Mouse (Mus musculus): ENCODE measurements around the gene Mgst3.

Gene Mgst3

DNA sequence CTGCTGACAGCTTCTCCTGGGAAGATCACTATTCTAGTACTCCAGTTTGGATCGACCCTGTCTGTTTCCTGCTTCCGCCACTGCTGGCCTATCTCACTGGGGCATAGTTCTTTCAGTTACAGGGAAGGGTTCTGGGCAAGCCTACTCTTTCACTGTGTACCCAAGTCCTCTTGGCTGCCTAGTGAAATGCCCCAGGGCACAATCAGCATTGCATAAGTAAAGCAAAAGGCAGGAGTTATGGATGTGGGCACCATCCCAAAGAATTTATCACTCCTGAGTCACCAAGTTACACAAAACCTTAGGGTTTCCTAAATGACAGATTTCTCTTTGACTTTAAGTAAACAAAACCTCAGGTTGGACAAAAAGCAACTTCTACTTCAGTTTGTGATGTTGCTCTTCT is 6.3 kb downstream of the Mgst3 start:
- peak; percentile 61 for DNase-seq

DNA sequence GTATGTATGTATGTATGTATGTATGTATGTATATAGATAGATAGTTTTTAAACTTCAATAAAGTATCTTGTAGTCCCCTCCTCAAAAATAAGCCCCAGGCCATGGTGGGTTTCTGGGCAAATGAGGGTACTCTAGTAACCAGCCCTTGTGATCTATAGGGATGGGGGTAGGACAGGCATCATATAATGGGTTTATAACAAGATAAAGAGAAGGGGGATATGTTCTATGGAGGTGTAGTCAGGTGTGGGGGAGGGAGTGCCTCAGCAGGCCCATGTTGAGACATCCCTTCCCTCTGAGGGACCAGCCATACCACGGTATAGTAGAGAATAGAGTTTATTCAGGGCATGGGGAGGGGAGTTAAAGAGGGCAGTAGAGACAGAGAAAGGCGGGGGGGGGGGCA is 7.2 kb downstream of the Mgst3 start:
- DNase-seq = no peak

DNA sequence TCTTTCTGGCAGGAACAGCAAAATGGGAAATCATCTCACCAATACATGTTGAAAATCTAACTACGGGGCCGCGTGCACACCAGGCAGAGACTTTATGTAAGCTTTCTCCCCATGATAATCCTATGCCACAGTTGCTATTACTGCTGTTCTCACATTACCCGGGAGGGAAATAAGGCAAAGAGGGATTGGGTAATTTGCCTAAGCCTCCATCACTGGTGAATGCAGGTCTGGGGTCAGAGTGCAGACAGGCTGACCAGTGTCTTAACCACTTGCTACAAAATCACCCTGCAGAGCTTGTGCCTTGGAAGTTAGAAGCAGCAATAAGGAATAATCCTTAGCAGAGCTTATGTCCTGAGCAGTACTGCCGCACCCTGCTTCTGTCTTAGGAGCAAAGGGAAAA is 8.0 kb downstream of the Mgst3 start:
- DNase-seq = no peak

- no peak for DNase-seq
Measured at GRCm38 (mm10) chr1:167385211-167385610, 8.4 kb downstream of the Mgst3 start.

GRCm38 (mm10) chr1:167384156-167384555 is 9.5 kb downstream of the Mgst3 start:
- DNase-seq = no peak

GRCm38 (mm10) chr1:167383178-167383577 is 10.5 kb downstream of the Mgst3 start:
- no peak for DNase-seq

- DNase-seq = no peak
Measured at GRCm38 (mm10) chr1:167382763-167383162, 10.9 kb downstream of the Mgst3 start.

DNA sequence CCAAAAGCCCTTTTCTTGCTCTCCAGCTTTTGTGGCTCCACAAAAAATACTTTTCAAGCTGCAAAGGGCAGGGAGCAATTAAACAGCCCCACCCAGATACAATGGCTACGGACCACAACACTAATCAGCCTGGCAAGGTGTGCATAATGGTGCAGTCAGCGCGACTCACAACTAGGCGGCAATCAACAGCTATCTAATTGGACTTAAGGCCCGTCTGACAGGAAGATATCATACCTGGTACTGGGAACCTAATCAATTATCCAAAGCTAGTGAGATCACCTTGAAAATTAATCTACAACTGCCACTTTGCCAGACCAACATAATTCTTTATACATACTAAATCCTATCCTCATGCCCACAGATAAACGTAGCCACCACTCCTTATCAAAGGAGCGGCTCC is 11.3 kb downstream of the Mgst3 start:
- DNase-seq = no peak

GRCm38 (mm10) chr1:167381050-167382015 is 12.3 kb downstream of the Mgst3 start:
- DNase-seq = no peak

- DNase-seq = no peak
Measured at GRCm38 (mm10) chr1:167380223-167380622, 13.4 kb downstream of the Mgst3 start.

GRCm38 (mm10) chr1:167379751-167380150 is 13.9 kb downstream of the Mgst3 start:
- no peak for DNase-seq

DNA sequence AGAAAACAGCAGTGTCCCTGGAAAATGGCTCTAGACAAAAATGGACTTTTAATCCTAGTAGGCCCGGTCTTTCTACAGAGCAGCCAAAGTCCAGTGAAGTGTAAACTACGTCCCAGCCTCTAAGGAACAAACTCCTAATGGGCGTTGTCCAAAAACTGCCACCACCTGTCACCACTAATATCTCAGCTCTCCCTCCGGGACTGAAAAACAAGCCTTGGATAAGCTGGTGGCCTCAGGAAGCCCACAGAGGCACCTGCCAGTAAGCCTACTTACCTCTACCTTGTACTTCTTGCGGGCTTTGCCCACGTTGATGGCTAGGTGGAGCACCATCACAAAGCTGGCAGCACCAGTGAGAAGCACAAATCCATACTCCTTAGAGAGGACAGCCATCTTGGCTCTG is 15.6 kb downstream of the Mgst3 start:
- no peak for DNase-seq

GRCm38 (mm10) chr1:167374942-167375341 is 18.7 kb downstream of the Mgst3 start:
- DNase-seq = peak; percentile 82

DNA sequence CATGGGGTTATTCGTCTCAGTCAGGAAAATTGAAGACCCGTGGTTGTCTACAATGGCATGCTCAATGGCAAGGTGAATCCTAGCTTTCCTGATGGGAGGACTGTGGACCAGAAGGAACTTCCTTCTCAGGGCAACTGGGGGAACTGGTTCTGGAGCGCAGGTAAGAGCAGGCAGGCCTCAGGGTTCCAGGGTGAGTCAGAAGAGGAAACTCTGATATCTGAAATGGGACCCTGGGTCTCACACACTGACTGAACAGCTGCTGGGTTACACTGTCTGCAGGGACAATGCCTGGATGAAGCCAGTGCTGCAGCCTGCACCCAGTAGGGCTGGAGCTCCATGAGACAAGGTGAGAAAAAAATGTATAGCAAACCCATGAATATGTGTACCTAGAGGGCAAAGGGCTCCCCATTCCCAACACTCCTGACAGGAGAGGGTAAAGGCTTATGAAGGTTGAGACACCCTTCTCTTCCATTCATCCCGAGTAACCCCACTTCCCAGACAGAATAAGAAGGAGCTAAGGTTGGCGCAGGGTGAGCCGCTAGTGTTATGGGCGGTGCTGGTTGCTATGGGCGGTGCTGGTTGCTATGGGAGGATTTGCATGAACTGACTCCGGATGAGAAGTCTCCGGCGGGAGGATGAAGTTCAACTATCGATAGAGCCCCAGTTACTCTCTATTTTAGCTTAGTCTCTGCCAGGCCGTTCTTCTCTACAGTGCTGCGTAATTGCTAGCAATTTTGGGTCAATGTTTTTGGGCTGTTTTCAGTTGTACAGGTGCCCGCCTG is 19.4 kb downstream of the Mgst3 start:
- DNase-seq = peak; percentile 91

DNA sequence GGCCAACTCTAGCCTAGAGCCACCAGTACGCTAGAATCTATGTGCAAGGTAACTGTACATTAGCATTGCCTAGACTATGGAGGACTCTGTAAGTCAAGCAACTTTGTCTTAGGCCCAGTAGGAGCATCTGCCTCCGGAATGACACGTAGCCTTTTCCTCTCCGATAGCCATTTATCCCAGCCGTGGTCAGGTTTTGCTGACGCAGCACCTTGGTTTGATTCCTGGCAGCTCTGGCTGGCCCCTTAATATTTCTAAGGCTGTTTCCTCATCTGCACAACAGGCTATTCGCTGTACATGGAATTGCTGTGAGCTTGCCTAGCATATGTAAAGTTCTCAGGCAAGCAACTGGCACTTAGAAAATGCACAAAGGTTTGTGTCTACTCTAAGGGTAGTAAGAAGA is 20.9 kb downstream of the Mgst3 start:
- no peak for DNase-seq

DNA sequence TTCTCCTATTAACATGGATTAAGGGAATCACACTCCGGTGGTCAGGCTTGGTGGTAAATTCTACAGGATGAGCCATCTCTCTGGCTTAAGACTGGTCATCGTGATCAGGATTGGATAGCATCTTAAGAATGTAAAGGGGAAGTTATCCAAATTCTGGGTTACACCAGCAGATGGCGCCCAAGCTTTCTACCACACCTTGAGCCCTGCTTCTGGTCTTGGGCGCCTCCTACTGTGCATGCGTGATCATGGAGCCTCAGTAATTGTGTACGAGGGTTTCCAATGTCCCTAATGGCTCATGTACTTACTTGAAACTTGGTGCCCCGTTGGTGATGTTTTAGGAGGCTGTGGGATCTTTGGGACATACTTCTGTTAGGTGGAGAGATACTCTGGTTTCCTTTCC is 23.7 kb downstream of the Mgst3 start:
- DNase-seq = peak; percentile 86

DNA sequence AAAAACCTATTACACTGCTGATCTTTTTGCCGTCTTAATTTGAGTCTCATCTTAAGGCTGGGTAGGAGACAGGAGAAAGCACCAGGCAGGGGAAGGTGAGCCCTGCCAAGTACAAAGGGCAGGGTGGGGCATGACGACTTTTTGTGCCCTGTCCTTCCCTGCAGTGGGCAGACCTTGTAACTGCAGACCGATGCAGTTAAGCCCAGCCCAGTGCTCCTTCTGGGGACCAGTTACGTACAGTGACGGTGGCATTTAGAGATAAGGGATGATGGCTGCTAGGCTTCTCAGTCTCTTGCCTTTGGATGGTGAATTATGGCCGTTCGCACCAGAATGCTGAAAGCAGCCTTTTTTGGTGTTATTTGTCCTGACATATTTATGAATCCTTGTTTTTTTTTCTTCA is 25.1 kb downstream of the Mgst3 start:
- no peak for DNase-seq

- no peak for DNase-seq
Measured at GRCm38 (mm10) chr1:167368018-167368417, 25.6 kb downstream of the Mgst3 start.

DNA sequence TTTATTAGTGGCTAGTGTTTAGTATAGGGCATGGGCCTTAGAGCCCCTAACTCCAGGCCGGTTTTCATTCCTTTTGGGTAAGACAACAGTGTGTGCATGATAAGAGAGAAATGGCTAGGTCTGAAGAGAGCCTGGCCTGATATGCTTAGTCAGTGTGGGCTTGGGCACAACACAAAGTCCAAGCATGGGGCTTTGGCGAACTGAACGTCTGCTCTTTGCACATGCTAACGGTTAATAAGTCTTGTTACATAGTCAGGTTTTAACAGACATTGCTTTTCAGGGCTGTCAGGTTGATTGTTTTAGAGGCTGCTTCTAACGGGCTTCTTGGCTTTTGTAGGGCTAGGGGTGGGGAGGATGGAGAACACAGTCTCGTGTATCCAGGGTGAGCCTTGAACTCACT is 27.0 kb downstream of the Mgst3 start:
- DNase-seq = peak; percentile 68

DNA sequence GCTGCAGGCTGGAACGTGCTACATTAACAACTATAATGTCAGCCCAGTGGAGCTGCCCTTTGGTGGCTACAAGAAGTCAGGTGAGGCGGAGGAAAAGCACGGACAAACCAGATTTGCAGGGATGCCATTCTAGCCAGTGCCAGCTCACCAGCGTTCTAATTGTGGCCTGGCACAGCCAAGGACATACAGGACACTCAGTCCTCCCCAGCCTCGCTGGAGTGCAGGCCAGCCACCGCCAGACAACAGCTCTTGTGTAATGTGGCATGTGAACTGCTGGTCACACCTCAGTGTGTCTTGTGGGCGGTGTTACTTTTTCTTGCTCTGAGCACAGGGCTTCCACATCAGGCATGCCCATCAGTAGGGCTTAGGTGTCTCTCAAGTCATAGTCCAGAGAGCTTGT is 27.8 kb downstream of the Mgst3 start:
- DNase-seq = peak; percentile 91

DNA sequence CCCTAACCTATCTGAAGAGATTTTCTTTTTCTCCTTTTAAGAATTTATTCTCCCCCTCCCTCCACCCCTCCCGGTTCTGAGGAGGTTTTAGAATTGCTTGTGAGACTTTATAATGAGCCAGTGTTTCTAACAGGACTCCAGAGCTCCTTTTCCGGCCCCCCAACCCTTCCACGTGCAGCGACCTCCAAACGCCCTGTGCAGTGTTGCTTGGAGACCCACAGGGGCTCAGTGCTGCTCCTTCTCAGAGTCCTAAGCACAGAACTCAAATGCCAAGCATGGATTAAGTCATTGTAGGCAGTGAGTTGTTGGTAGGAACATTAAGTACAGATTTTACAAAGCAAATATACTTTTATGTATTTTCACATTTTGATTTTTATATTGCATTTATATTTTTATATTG is 30.3 kb downstream of the Mgst3 start:
- DNase-seq = no peak

DNA sequence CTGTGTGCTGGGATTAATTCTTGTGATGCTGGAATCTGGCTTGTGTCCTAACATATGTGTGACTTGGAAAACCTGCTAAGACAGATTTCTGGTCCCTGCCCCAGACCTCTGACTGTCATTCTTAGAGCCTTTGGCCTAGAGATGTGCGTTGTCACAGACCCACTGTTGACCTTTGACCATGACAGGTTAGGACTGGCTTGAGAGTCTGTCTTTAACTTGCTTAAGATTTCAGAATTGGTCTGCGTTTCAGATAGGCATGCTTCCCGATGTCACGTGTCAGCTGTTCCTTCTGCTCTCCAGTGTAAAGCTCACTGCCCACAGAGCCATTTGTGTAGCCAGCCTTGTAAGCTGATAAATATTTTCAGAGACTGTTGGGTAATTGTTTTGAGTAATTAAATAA is 30.8 kb downstream of the Mgst3 start:
- peak; percentile 69 for DNase-seq

DNA sequence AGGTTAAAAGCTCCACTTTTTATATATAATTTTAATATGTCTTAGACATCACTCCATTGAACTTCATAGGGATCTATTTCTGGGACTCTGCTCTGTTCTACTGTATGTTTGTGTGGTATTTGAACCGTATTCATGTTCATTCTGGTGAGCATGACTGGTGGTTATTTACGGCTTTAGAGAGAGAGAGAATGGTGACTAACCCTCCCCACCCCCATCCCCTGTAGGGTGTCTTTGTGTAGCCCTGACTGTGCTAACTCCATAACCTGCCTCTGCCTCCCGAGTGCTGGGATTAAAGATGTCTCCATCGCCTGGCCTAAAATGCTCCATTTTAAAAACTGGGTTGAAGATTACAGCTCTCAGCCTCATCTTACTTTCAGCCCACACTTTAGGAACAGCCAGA is 33.4 kb downstream of the Mgst3 start:
- DNase-seq = no peak

DNA sequence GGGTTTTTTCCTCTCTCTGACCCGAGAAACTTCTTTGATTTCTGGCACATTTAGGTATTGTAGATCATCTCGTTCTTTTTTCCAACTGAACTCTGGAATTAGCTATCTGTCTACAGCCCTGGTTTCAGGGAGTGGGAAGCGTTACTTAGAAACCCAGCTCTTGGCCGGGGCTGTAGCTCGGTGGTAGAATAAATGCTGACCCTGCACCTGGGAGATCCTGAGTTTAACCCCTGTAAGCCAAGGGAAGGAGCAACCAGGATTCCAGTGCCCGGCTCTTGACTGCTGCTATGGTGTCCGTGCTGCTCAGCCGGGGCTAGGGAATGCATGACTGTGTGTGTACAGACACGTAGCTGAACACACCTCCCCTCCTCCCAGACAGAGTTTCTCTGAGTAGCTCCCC is 34.9 kb downstream of the Mgst3 start:
- DNase-seq = peak; percentile 80
